Mouse (Mus musculus) cerebellum, adult 9-11 months (tissue): ENCODE measurements around the gene Vwa3a.

Experiments used
- DNase-seq: peaks from one replicate; pipeline ENCODE4 v3.0.0; 2022

Vwa3a gene

GRCm38 (mm10) chr7:120748478-120748877 is 9.4 kb downstream of the Vwa3a start:
- DNase-seq: no peak

GRCm38 (mm10) chr7:120751330-120751729 is 12.2 kb downstream of the Vwa3a start:
- no peak for DNase-seq

GRCm38 (mm10) chr7:120751906-120752305 is 12.8 kb downstream of the Vwa3a start:
- DNase-seq: no peak

- DNase-seq: peak; percentile 62
Measured at GRCm38 (mm10) chr7:120754671-120755070, 15.6 kb downstream of the Vwa3a start.

- DNase-seq: no peak
Measured at GRCm38 (mm10) chr7:120767369-120767768, 28.3 kb downstream of the Vwa3a start.

DNA sequence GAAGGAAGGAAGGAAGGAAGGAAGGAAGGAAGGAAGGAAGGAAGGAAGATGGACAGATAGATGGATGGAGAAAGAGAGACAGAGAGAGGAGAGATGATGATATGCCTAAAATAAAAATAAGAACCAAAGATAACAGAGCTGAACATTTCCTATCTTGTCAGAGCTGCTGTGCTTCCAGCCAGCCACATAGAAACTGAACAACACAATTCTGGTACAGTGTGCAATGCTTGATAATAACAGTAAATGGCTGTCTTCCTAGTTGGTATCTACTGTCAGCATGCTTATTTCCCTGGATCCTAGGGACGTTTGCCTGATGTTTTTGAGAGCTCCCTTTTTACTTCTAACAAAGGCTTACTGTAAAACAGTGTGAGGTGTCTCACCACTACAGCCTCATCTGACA is 32.3 kb downstream of the Vwa3a start:
- DNase-seq: no peak

- no peak for DNase-seq
Measured at GRCm38 (mm10) chr7:120778012-120778411, 38.9 kb downstream of the Vwa3a start.

DNA sequence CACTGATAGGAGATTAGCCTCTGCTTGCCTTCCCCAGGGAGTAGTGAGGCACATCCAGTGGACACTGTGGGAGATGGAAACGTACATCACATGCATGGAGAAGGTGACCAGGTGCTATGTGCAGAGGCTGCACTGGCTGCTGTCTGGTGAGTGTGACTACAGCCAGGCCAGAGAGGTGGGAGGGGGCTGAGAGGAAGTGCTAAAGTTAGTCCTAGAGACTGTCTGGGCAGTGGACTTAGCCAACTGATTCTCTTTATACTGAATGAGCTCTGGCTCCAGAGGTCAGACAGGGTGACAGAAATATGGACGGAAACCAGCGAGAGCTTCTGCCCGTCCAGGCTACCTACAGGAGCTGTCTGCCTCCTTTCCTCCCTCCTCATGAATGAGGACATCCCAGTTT is 56.4 kb downstream of the Vwa3a start:
- DNase-seq: no peak

DNA sequence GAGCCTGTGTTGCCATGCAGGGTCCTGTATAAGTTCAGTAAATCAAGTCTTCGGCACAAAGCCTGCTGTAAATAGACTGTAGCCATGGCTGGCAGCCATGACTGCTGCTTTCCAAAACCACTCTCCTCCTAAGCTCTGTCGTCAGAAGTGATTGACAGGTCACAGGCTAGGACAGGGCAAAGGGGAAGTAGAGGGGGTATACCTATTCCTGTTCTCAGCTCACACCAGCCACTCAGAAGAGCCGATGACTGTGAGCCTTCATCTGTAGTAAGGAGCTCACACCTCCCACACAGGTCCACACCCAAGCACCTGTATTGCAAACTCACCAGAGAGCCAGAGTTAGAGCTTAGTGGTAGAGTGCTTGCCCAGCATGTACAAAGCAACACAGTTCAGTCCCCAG is 57.3 kb downstream of the Vwa3a start:
- DNase-seq: no peak

GRCm38 (mm10) chr7:120803268-120803667 is 64.2 kb downstream of the Vwa3a start:
- DNase-seq: no peak

DNA sequence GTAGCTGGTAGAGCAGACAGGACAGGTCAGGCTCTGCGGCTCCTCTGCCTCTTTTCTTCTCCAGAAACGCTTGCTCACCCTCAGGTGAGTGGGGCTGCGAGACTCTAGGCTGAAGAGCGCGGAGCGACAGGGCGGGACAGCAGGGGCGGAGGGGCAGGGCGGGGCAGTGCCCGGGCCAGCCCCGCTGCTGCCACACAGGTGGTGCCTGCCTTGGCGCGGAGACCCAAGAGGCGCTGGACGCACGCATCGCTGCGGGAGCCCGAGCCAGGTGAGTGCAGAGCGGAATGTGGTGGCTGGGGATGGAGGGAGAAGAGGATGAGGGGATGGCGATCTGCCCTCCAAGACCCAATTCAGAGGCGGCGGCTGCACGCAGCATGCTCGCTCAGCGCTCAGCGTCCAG is 70.6 kb downstream of the Vwa3a start:
- no peak for DNase-seq

DNA sequence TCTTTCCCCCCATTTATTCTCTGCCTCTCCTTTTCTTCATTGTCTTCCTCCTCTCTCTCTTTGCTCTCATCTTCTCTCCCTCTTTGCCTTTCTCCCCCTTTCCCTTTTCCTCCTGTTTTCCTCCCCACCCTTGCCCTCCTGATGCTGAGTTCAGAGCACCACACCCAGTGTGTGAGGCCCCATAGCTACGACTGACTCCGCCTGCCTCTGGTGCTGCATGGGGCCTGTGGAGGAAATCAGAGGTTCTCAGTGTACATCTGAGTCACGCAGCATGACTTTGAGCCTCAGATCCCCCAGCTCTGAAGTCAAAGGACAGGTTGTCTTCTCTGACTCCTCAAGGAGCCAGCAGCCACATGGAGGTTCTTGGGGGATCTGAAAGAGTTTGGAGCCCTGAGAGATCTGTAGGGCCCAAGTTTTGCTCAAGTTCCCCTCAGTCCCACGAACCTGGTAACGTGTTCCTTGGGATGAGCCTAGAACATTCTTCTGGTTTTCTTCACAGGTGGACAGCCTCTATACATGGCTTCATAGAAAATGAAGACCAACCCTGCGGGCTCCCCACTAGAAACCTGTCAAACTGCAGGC is 72.8 kb downstream of the Vwa3a start, which contains the start of gene Gm5737:
Gm5737 (plus strand) TSS at position 532 of the 582 bp plus-strand sequence.
- DNase-seq: no peak

DNA sequence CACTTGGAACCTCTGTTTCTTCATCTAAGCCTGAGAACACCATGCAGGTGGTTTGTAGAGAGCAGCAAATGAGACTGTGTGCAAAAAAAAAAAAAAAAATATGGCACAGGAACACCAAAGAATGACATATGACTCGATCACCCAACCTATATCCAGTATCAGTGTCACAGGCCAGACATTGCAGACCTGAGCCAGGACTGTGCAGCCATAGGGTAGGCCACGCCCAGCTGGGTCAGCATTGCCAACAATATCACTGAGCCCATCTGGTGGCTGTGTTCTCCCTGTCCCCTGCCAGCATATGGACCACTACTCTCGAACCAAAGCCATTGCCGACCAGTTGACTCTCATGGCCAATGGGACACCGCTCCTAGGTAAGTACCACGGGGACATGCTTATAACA is 78.4 kb downstream of the Vwa3a start:
- DNase-seq: no peak

DNA sequence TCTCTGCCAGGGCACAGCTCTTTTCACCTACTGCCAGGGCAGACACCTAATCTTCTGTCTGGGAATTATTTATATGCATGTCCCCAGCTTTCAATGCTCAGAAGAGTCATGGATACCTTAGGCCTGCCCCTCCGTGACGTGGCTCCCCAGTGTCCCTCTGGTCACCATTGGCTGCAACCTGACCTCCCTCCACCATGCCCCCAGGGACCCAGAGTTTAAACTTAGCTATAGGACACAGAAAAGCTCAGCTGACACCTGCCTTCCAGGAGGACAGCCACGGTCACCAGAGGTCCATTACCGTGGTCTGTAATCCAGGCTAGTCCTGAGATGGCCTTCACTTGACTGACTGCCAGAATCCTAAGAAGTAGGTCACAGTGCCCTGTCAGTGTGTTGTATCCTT is 80.3 kb downstream of the Vwa3a start:
- DNase-seq: no peak

DNA sequence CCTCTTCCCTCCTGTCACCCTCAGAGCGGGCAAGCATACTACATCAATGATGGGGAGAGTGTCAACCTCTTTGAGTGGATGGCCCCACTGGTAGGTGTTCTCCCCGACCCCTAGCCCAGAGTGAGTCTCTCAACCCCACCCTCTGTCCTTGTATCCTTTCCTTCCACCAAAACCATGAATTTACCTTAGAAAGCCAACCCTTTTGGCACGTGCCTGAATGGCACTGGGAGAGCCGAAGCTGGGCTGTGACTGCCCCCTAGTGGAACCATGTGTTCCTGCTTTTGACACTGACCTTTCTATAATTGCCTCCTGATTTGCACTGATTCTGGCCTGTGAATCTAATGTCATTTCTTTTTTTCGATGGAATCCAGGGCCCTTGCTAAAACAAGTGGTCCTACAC is 84.1 kb downstream of the Vwa3a start:
- DNase-seq: peak; percentile 65

DNA sequence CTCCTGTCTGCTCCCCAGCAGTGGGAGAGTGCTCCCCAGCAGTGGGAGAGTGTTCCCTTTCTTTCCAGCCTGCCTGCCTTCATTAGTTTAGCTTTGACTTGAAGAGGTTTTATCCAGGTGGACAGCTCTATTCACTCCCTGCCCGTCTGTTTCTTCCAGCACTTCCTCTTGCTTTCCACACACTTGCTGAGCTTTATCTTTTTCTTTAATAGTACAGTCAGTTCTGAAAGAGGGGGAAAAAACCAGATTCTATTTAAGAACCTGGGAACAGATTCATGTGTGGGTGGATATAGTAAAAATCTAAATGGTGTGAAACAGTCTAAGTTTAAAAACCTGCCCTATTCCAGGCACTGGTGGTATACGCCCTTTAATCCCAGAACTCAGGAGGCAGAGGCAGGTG is 86.0 kb downstream of the Vwa3a start:
- DNase-seq: no peak

DNA sequence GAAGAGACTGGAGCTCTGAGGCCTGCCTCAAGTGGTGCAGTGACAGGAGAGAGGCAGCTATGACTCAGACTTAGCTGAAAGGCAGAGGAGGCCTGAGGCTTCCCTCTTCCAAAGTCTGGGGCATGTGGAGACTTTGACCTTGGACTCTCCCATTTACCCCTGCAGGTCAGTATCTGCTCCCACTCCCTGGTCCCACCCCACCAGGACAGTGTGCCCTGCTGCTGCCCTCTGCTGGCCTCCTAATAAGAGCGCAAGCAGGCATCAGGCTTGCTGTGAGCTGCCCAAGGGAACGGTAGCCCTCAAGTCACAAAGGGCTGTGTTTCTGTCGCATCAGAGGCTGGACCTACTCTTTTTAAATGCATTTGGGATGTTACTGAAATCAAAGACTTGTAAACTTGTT is 87.3 kb downstream of the Vwa3a start:
- no peak for DNase-seq

GRCm38 (mm10) chr7:120830431-120831381 is 91.6 kb downstream of the Vwa3a start:
- DNase-seq: peak; percentile 85

DNA sequence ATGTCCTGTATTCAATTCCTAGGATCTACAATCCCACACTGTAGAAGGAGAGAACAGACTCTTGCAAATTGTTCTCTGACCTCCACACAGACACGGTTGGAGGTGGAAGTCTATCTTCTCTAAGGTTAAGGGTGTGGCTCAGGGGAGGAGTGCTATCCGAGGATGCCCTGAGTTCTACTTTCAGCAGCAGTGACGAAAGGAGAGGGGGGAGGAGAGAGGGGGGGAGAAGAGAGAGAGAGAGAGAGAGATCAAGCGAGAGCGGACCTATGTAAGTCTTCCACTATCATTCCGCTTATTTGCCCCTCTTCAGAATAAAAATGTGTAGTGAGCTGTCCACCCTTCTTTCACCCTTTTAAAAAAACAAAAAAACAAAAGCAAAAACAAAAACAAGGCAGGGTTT is 95.3 kb downstream of the Vwa3a start:
- no peak for DNase-seq

- peak; percentile 76 for DNase-seq
Measured at GRCm38 (mm10) chr7:120834863-120835372, 95.8 kb downstream of the Vwa3a start.

- DNase-seq: peak; percentile 94
Measured at GRCm38 (mm10) chr7:120835449-120836359, 96.6 kb downstream of the Vwa3a start.

GRCm38 (mm10) chr7:120836361-120836760 is 97.2 kb downstream of the Vwa3a start:
- peak; percentile 50 for DNase-seq
